ENCODE assay signal across 8 mouse cellular contexts in genomic region chr5:30638041-30638440, GRCm38 (mm10). TPM values are rescaled to one million over a fixed set of nuclear protein-coding genes. Genes with fewer than 3 reads are reported as not detected.
DNase-seq lines count a peak whose midpoint lies in the region; ATAC-seq lines count a peak whose summit lies in the region.
"Had no signal": no experiment of that assay in that cellular context is flagged by ENCODE, and none has a peak within 500 bp of the region (broad histone marks: within the 10 kb centered on the region; RNA-seq: fewer than 3 reads in every experiment).

No protein-coding gene starts in this region.

- no peaks in the 10 kb centered on the region for H3K4me1 ChIP-seq in midbrain, embryonic 15.5 days
- H3K4me1 ChIP-seq: neural tube, embryonic 12.5 days had no signal

- H3K9me3 ChIP-seq in midbrain, embryonic 15.5 days = no peaks in the 10 kb centered on the region
- H3K9me3 ChIP-seq: neural tube, embryonic 12.5 days had no signal

- 4% methylated on average over 6 of the region's 6 CpGs for WGBS in midbrain, embryonic 15.5 days

- H3K27me3 ChIP-seq in midbrain, embryonic 15.5 days (replicated peaks) = no peaks in the 10 kb centered on the region
- H3K27me3 ChIP-seq: neural tube, embryonic 12.5 days had no signal

- no peak overlapping the region for H3K4me3 ChIP-seq in midbrain, embryonic 15.5 days
- H3K4me3 ChIP-seq: neural tube, embryonic 12.5 days had no signal

- no peak overlapping the region for H3K9ac ChIP-seq in midbrain, embryonic 15.5 days
- H3K9ac ChIP-seq: neural tube, embryonic 12.5 days had no signal

- H3K36me3 ChIP-seq in midbrain, embryonic 15.5 days (replicated peaks) = no peaks in the 10 kb centered on the region
- H3K36me3 ChIP-seq: neural tube, embryonic 12.5 days had no signal

- H3K4me2 ChIP-seq in midbrain, embryonic 15.5 days = no peak overlapping the region
- H3K4me2 ChIP-seq: neural tube, embryonic 12.5 days had no signal

- peak; percentile 78 for DNase-seq in ZHBTc4 (ENCODE audit: low read depth, low spot score)
- peak; percentile 88 to 89 for DNase-seq in cerebellum, postnatal 10 days
- DNase-seq in gastrocnemius, adult 8-10 months (ENCODE audit: low spot score in 2 of 2) = peak; percentile 52 to 67
- DNase-seq in kidney, adult 11 months = peak; percentile 66
- peak; percentile 82 for DNase-seq in left cerebral cortex, postnatal 4 days
- DNase-seq in spleen, adult 18-20 months = peak; percentile 55 to 76

- H3K27ac ChIP-seq in midbrain, embryonic 15.5 days = no peak overlapping the region
- H3K27ac ChIP-seq: neural tube, embryonic 12.5 days had no signal

- peak; percentile 72 for ATAC-seq in midbrain, embryonic 15.5 days (replicated peaks)

- intact Hi-C loops in left cerebral cortex, postnatal 4 days (cut with DNase I) = no loop called here

RNA-seq across cellular contexts. Expression of gene Slc35f6, which starts 9.7 kb away (rescaled TPM):
- total RNA-seq in gastrocnemius, adult 8-10 months (2022) = 10 to 100 TPM; 10.2 to 14.4 (median 12.4) TPM
- 10 to 100 TPM; 23.3 to 27.9 TPM for total RNA-seq in left cerebral cortex, postnatal 4 days (2021)
- polyA plus RNA-seq in midbrain, embryonic 15.5 days (2015; fragmentation: Nextera tagmentation; extraction: Ambion mirVana) = 33.0 and 33.1 TPM in 2 replicates

RNA-seq across cellular contexts. Expression of gene Cenpa, which starts 28.5 kb away (rescaled TPM):
- 1 to 10 TPM; 1.5 to 2.2 (median 1.6) TPM for total RNA-seq in gastrocnemius, adult 8-10 months (2022)
- 10 to 100 TPM; 13.8 to 14.0 TPM for total RNA-seq in left cerebral cortex, postnatal 4 days (2021)
- 39.4 and 45.3 TPM in 2 replicates for polyA plus RNA-seq in midbrain, embryonic 15.5 days (2015; fragmentation: Nextera tagmentation; extraction: Ambion mirVana)

RNA-seq across cellular contexts. Expression of gene Kcnk3, which starts 50.1 kb away (rescaled TPM):
- 1 to 10 TPM in 1 of 4 experiments, under 1 TPM in 3; 0.17 to 1.2 (median 0.39) TPM for total RNA-seq in gastrocnemius, adult 8-10 months (2022)
- total RNA-seq in left cerebral cortex, postnatal 4 days (2021) = 10 to 100 TPM; 14.1 to 15.1 TPM
- polyA plus RNA-seq in midbrain, embryonic 15.5 days (2015; fragmentation: Nextera tagmentation; extraction: Ambion mirVana) = 6.7 and 7.4 TPM in 2 replicates

Comparison
In these comparisons a context has a peak if more than half of its experiments do, and no peak if none do; other contexts are left out.
1. RNA of gene Cenpa, which starts 28.5 kb away (total RNA-seq): 13.8 to 14.0 TPM in left cerebral cortex, postnatal 4 days; 1.5 to 2.2 TPM in gastrocnemius, adult 8-10 months; every median in the first group is over 4 times any median in the second.
2. RNA of gene Kcnk3, which starts 50.1 kb away (total RNA-seq): 14.1 to 15.1 TPM in left cerebral cortex, postnatal 4 days; 0.17 to 1.2 TPM in gastrocnemius, adult 8-10 months; every median in the first group is over 4 times any median in the second.
3. Peak in every context shown above with its lines, with median percentiles within 50 percentile points of each other: DNase-seq.